Mouse (Mus musculus) mouse trophoblast stem cell (cell line): Measurements from ENCODE around the gene Naa20.

Source experiments
- in situ Hi-C, 2 experiments: fragments of 300-500 bp; cut with MseI, MboI; formaldehyde crosslinking; loops; 2 replicates in 1 of 2; 3 replicates in 1 of 2; pipeline ENCODE4 v1.15.1; 2025

Gene Naa20

DNA sequence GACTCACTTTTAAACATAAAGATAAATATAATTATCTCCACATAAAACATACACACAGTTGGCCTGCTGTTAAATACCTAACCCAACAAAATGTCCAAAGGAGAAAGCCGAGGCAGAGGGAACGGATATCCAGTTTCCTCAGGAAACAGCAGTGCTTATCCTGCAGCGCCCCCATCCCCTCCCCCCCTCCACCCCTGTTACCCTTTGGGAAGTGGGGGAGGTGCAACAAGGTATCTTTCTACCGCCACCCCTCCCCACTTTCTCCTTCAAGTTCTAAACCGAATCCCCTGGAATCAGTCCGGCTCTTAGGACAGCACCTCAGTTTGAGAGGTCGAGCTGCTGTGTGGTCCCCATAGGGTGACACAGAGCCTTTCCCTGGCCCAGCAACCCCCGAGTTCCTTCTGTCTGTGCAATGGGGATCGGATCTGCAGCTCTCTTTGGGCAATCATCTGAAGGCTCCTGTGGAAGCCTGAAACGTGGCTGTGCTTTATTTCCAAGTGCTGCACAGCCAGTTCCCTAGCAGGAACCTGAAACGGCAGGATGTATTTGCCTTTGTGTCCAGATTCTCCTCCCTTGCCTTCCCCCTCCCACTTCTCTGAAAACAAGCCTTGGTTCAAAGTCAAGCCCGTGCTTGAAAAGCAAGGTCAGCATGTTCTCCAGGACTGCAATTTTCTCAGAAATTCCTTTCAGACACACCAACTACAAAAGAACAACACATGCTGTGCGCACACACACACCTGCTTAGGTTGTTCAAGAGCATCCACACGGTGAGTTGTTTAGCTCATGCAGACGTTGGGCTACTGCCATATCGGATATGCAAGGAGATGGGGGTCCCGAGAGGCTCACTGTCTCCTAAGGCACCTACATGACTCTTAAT is 17.6 kb upstream of the Naa20 start:
- in situ Hi-C loops, result loop anchor here (10.0 kb wide), 2 partner anchors 179 to 189 kb away; no protein-coding TSS in a partner anchor

DNA sequence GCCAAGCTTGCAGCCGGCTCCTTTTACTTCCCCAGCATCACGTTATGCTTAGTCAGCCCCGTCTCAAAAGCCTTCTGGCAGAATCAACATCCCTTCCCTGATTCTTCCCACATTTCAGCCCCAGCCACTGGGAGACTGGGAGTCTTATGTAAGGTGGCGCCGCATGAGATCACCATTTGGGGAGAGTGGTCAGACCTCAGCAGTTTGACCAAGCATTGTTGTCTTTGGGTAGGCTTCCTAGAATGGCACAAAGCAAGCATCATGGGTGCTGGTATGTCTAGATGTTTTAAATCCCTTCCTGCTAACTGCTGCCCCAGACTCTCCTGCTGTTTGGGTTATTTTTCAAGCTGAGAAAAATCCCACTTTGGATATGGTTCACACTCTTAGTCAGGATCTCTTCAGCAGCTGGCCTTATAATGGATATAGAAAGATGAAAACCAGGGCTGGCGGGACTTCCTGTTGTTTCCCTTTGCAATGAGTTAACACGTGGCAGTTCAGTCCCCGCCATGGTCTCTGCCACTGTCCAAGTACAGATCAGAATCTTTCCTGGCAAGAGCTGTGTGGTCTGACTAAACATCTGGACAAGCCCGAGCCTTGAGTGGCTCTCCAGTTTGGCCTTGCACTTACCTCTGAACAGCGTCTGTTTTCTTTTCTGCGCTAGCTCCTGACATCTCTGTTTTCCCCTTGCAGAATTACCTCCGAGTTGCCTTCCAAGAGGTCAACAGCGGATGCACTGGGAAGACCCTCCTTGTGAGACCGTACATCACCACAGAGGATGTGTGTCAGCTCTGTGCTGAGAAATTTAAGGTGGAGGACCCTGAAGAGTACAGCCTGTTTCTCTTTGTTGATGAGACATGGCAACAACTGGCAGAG is 16.8 kb upstream of the Naa20 start:
- in situ Hi-C loops, result loop anchor here (10.0 kb wide), 2 partner anchors 180 to 190 kb away; no protein-coding TSS in a partner anchor

DNA sequence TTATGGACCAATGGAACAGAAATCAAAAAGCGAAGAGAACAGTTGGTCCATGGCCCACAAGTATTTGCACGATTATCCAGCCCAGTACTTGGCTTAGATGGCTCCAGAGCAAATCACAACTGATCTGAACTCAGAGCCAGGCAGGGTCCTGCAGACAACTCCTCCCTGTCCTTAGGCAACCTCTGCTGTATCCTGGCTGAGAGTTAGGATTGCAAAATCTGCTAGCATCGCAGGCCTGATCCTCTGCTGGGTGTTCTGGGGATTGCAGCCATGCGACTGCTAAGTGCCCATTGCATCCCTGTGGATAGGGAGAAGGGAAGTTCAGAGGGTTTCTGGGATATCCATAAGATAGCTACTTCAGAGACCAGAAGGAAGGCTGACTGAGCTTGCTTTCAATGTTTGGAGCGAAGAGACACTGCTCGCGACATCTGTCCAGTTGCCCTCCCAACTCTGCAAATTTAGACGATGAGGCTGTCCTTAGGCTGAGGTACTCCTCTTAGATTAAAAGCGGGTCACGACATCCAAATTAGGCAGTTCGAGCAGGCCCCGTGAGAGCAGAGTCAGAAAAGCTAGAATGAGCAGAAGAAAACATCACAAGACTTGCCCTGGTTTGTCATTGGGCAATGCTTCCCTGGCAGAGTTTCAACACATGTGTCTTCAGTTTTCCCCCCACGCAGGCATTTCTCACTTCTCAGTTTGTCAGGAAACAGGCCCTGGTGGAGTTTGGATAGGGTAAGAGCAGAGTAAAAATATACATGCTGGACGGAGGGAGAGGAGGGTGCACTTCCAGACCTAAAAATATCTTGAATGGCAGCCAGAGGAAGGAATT is 13.7 kb upstream of the Naa20 start:
- in situ Hi-C loops, result loop anchor here (10.0 kb wide), 2 partner anchors 183 to 193 kb away; no protein-coding TSS in a partner anchor

DNA sequence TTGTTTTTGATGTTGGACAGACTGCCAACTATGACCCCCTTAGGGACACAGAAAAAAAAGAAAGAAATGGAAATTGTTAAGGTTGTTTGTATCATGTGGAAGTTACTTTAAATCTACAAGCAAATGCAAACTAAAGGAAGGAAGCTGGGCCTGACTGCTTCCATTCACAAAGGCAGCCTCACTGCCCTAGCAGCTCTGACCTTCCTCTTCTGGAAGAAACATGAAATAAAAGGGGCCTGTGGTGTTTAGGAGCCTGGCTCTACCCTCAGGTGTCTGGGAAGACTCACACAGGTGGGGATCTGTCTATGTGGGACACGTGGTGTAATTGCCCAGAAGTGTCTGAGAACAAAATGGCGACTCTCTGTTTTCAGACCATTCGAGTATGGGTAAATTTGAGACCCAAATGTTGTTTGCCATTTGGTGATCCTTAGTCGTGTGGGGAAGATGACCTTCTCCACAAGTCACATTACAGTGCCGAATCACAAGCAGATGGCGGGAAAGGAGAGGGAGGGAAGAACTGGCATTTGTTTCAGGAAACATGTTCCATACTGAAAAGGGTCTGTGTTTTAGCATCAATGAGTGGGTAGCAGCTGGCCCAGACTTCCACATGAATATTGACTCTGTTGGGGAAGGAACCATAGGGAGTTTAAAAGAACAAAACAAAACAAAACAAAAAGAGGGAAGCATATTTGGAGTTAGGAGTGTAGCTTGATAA is 13.0 kb upstream of the Naa20 start:
- in situ Hi-C loops, result loop anchor here (10.0 kb wide), 2 partner anchors 184 to 194 kb away; no protein-coding TSS in a partner anchor

DNA sequence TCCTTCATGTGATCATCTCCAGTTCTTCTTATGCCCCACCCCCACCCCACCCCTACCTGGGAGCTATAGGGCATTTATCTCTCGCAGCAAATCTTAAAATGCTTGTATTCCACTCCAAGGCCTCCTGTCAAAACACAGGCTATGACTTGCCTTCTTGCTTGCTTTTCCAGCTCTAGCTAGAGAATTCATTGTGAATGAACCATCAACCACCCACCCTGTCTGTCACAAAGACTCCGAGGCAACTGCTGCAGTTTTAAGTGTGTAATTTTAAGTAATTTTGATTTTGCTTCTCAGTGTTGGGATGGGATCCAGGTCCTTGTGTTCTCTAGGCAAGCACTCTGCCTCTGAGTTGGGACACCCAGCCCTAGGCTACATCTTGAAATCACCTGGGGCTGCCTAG is 11.3 kb upstream of the Naa20 start:
- in situ Hi-C loops, result no loop called here

DNA sequence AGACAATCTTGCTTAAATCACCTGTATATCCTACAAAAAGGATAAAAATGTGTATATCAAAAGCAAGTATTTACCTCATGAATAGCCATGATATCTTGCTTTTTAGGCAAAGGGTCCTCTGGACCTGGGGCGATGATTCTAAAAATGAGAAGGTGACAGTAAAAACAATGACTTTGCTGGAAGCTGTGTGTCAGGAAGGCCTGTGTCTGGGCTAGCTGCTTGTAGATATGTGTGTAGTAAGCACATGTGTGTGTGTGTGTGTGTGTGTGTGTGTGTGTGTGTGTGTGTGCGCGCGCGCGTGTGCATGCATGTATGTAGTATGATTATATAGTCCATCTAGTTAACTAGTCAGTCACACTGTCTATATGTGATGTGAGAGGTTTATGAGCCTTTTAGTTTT is 8.1 kb upstream of the Naa20 start:
- in situ Hi-C loops, result no loop called here

DNA sequence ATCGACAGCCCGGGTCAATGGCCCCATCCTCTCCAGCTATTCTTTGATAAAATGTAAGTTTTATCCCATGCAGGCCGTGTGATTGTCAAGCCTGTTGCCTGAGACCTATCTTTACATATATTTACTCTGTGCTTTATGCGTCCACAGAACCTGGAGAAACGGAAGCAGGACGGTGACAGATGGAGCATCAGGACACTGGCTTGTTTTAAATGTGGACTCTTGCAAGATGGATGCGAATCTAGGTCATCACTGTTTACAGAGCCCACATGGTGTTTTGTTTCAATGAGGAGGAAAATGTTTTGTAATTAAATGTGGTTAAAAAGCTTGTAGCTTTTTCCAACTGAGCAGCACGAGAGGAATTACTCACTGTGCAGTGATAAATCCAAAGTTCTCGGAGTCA is 3.8 kb upstream of the Naa20 start:
- in situ Hi-C loops, result no loop called here

DNA sequence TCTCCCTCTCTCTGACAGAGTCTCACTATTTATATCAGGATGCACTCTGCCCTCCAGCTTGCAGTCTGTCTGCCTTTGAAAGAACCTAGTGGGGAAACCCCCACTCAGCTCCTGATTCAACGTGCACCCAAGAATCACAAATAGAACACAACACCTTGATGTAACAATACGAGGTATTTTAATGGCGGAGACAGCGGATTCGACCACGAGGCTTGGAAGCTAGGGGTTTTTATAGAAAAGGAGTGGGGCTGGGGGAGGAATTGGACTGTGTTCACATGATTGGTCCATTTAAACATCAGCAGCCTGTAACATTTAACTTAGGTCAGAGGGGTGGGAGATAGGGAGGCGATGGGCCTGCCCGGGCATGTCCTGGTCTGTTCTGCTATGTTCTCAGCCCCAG is 1.6 kb upstream of the Naa20 start:
- in situ Hi-C loops, result loop anchor here in 1 of 2 experiments (10.0 kb wide), 1 partner anchor 206 kb away; no protein-coding TSS in a partner anchor

DNA sequence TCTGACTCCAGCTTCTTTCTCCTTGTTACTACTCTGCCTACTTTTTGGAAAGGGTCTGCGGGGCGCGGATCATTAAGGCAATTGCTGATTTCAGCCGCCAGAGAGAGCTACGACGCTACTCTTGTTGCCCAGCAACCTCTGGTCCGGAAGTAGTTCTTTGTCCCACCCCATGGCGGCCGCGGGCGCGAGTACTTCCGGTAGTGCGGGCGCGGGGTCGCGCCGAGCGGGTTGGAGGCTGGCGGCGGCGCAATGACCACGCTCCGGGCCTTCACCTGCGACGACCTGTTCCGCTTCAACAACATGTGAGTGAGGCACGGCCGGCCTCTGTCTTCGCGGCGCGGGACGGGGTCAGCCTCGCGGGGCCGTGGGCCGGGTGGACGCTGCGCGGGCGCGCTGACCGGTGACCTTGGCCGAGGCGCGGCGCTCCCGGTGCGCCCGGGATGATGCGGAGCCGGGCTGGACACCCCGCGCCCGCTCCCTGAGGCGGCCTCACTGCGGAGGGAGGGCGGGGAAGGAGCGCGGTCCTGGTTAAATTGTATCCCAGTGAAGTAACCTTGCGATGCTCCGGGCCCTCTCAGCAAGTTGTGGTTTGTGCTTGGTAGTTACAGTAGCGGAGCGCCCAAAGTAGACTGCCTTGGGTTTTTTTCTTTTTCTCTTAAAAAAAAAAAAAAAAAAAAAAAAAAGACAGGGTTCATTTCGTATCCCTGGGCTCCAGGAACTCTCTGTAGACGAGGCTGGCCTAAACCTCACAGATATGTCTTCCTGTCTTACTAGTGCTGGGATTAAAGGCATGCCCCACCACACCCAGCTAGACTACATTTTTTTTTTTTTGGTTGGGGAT is 1.4 kb downstream of the Naa20 start:
- in situ Hi-C loops, result loop anchor here in 1 of 2 experiments (10.0 kb wide), 1 partner anchor 208 kb away; no protein-coding TSS in a partner anchor

DNA sequence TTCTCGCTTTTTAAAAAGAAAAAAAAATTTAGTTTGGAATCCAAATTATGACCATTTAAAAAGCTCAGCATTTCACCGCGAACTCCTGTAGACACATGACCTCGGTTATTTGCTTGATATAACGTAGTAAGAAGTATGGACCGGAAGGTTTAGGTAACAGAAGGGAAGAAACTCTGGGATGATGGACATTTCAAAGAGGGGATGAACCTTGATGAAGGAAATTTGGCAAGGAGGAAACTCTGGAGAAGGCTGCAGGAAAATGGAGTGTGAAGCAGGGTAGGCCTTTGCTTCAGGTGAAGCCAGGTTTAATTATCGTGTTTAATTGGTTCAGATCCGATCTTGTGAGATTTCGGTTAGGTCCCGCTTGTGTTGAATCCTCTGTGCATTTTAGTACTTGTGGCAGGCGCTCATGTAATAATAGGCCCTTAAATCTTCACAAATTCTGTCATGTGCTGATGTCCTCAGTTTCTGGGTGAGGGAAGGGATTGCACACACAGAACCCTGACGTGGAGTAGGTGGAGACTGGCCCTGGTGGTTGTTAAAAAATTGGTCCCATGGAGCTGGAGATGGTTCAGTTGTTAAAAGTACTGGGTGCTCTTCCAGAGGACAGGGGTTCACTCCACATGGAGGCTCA is 2.2 kb downstream of the Naa20 start:
- in situ Hi-C loops, result loop anchor here in 1 of 2 experiments (10.0 kb wide), 1 partner anchor 209 kb away; no protein-coding TSS in a partner anchor

DNA sequence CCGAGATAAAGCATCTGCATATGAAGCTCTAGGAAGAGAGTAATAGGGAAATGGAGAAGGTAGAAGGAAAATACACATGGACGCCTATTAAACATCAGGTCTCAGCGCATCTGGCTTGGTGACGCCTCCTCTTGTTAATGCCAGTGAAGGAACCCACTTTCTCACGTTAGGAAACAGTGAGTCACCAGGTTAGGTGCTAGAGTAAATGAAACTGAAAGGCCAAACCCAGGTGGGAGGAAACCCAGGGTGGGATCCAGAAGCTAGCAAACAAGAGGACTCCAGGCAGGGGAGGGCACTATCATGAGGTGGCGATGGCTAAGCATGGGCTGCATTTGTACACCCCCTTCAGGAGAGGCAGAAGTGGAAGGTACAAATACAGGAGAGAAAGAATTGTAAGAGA is 3.3 kb downstream of the Naa20 start:
- in situ Hi-C loops, result loop anchor here in 1 of 2 experiments (10.0 kb wide), 1 partner anchor 210 kb away; no protein-coding TSS in a partner anchor

DNA sequence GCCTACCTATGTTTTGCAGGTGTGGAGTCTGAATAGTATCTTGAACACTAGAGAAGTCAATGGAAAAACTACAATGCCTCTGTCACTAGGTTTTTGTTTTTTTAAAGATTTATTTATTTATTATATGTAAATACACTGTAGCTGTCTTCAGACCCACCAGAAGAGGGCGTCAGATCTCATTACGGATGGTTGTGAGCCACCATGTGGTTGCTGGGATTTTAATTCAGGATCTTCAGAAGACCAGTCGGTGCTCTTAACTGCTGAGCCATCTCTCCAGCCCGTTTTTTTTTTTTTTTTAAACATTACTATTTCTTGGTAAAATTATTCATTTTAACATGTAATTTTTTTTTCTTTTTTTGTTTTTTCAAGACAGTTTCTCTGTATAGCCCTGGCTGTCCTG is 4.0 kb downstream of the Naa20 start:
- in situ Hi-C loops, result loop anchor here in 1 of 2 experiments (10.0 kb wide), 1 partner anchor 211 kb away; no protein-coding TSS in a partner anchor

DNA sequence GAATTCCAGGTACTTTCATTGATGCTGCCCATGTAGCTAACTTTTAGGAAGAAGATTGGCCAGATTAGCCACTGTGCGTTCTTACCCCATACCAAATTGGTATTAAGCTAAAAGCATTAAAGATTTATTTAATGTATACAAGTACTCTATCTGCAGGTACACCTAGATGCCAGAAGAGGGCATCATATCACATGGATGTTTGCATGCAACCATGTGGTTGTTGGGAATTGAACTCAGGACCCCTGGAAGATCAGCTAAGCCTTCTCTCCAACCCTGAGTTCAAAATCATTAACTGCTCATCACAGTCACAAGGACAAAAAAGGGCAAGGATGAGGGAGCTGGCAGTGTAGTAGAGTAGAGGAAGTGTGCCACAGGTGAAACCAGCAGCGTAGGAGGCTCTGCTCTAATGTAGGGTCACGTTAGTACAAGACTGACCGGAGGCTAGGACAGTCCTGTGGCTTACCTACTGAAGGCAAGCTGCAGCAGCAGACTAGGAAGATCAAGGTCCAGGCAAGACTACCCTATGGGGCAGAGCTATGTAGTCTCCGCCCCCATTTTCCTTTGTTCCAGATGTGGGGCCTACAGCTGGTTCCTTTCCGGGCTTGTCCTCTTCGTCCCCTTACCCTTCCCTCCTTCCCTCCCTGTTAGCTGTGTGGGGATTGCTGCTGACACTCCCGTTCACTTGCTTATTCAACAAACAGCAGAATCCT is 19.2 kb downstream of the Naa20 start:
- in situ Hi-C loops, result no loop called here

DNA sequence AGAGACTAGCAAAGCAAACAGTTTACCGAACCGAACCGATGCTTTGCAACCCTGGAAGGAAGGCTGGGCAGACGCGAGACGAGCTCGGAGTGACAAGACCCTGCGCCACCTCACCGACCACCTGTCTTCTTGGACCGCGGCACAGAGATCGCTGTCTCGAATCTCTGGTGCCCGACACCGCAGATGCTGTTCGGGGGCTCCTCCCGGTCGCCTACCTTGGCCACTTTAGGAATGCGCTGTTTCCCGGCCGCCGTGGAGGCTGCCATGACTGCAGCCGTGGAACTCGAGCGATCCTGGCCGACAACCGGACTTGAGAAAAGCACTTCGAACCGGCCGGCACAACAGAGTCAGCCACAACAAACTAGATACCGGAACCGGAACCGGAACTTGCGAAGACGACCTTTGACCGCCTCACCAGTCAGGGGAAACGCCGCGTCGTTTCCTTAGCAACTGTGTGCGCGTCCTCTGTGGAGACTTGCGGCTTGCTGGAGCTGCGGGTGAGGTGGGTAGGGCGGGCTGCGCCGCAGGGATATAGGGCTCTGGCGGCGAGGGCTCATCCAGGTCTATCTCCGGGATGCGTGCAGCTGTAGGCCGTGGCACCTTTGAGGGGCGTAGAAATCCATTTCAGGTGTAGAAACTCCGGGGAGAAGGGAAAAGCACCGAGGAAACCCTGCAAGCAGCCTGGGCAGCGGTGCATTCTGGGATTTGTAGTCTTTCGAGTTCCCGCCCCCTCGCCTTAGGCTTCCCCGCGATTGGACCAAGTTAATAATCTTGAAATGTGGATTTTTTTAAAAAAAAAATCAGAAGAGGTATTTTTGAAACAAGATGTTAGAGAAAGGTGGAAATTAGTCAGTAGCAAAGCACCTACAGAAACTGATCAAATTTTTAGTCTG is 32.7 kb downstream of the Naa20 start, which contains the start of the genes Cfap61 and Crnkl1:
Gene Cfap61 (plus strand): TSS at position 446 of the 893 bp plus-strand sequence.
Gene Crnkl1 (minus strand): TSS at position 676 of the 893 bp plus-strand sequence.
- in situ Hi-C loops, result no loop called here

DNA sequence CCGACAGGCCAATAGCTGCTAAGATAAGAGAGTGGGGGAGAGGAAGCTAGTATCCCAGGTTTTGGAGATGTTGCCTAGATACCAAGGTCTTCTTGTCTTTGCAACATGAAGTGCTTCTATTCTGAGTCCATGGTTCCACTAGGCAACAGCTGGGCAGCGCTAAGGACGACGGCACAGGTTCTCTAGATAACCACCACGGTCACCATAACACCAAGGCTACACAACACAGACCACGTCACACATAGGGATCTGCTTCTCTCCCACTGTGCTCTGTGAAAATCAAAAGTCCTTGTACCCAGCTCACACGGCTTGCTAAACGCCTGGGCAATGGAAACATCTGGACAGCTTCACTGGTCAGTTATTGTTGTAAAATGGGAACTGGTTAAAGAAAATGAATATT is 35.1 kb downstream of the Naa20 start:
- in situ Hi-C loops, result no loop called here

DNA sequence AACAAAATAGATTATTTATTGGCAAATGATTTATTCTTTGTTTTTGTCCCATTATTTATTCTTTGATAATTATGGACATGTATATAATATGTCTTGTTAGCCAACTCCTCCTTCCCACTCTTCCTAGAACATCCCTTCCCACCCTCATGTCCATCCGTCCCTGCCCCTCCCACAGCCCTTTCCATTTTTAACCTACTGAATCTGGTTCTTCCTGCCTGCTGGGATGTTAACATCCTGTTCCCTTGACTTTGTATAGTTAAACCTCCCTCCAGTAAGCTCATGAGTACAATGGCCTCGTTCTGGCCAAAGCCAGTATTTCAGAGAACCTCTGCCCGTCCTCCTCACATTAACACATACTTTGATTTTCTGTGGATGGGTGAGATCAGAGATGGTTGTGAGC is 39.5 kb downstream of the Naa20 start:
- in situ Hi-C loops, result no loop called here

DNA sequence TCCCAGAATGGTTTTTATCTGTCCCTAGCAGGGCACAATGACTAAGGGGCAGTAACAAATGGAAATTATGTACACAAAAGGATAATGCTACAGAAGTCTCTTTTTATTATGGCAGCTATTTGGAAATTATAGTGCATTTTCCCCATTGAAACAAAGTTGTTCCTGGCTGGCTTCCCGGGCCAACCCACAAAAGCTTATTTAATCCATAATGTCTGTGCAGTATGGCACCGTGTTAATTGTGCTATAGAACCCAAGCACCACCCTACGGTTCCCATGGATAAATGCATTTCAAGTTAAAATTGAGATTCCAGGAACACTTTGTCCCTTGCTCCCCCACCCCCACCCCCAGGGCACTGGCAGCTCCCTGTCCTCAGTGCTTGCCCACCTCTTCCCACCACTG is 42.4 kb downstream of the Naa20 start:
- in situ Hi-C loops, result no loop called here
